Mouse (Mus musculus) CH12.LX (cell line): ENCODE results near the gene Robo2. TPM values are rescaled to one million over a fixed set of nuclear protein-coding genes. Genes with fewer than 3 reads are reported as not detected.

Experiments used
- DNase-seq: peaks from one replicate; pipeline ENCODE4 v3.0.0-alpha.2; 2013; ENCODE audit errors: extremely low read depth
- H3K27ac ChIP-seq: 2 replicates; pipeline ENCODE4 v1.5.1; 2012; ENCODE audit warnings: low read depth, mild to moderate bottlenecking, control low read depth, moderate library complexity; ENCODE audit not compliant: insufficient read depth
- H3K27me3 ChIP-seq: replicated peaks from 2 replicates; pipeline ENCODE3; 2012; ENCODE audit warnings: inconsistent platforms
- H3K36me3 ChIP-seq, 2 experiments: replicated peaks in 1 of 2; 2 replicates each; pipeline versions ENCODE3 to v1.6.1; 2012; ENCODE audit warnings: inconsistent platforms in 1 of 2, low read length in 1 of 2, mild to moderate bottlenecking in 1 of 2, mixed read lengths in 1 of 2, moderate library complexity in 1 of 2; ENCODE audit not compliant: control insufficient read depth in 1 of 2, insufficient read depth in 1 of 2
- H3K4me1 ChIP-seq, 2 experiments: 2 replicates each; pipeline ENCODE4 v1.6.1; 2012; ENCODE audit warnings: inconsistent platforms in 1 of 2, moderate library complexity in 1 of 2; ENCODE audit not compliant: insufficient read depth in 2 of 2, control insufficient read depth in 1 of 2
- H3K4me2 ChIP-seq: 2 replicates; pipeline ENCODE4 v1.6.1; 2012; ENCODE audit warnings: low read depth, mild to moderate bottlenecking, control low read depth; ENCODE audit not compliant: poor library complexity, insufficient read depth, severe bottlenecking
- H3K4me3 ChIP-seq, 3 experiments: fragments of 150-350 bp in 1 of 3; sonication (generic) in 1 of 3; replicated peaks in 1 of 3; 2 replicates each; pipeline versions ENCODE3 to v1.5.1; 2011 to 2012; ENCODE audit warnings: low read depth in 2 of 3, low read length in 2 of 3, mild to moderate bottlenecking in 2 of 3, moderate library complexity in 2 of 3, control low read depth in 1 of 3, improper control_type of control experiment in 1 of 3, inconsistent platforms in 1 of 3, mixed read lengths in 1 of 3; ENCODE audit not compliant: poor library complexity in 1 of 3
- H3K79me2 ChIP-seq: replicated peaks from 2 replicates; pipeline ENCODE4 v1.6.1; 2012; ENCODE audit warnings: mild to moderate bottlenecking, moderate library complexity; ENCODE audit not compliant: control insufficient read depth, poor library complexity, insufficient read depth, severe bottlenecking; ENCODE audit errors: extremely low read depth
- H3K9ac ChIP-seq: 2 replicates; pipeline ENCODE4 v1.6.1; 2012; ENCODE audit warnings: low read depth, mild to moderate bottlenecking, control low read depth, moderate library complexity; ENCODE audit not compliant: insufficient read depth
- H3K9me3 ChIP-seq: replicated peaks from 2 replicates; pipeline ENCODE3; 2012; ENCODE audit warnings: low read length, inconsistent platforms, mixed read lengths
- BHLHE40 ChIP-seq: IDR thresholded peaks from 2 replicates; pipeline ENCODE4 v1.6.1; 2011; ENCODE audit warnings: mild to moderate bottlenecking, low read depth, low read length, improper control_type of control experiment
- CHD2 ChIP-seq: IDR thresholded peaks from 2 replicates; pipeline ENCODE4 v1.6.1; 2011; ENCODE audit warnings: low read length, improper control_type of control experiment
- CTCF ChIP-seq, 2 experiments: IDR thresholded peaks in 1 of 2; conservative IDR thresholded peaks in 1 of 2; 2 replicates each; pipeline ENCODE4 v1.5.1; 2011 to 2012; ENCODE audit warnings: low read depth in 2 of 2, low read length in 2 of 2, improper control_type of control experiment in 1 of 2, inconsistent platforms in 1 of 2, mild to moderate bottlenecking in 1 of 2, moderate library complexity in 1 of 2
- ELF1 ChIP-seq: IDR thresholded peaks from 2 replicates; pipeline ENCODE4 v1.6.1; 2014; ENCODE audit warnings: low read depth, mild to moderate bottlenecking, inconsistent platforms, low read length, improper control_type of control experiment
- EP300 ChIP-seq: IDR thresholded peaks from 2 replicates; pipeline ENCODE4 v1.6.1; 2011; ENCODE audit warnings: low read length, improper control_type of control experiment
- ETS1 ChIP-seq: conservative IDR thresholded peaks from 2 replicates; pipeline ENCODE4 v1.6.1; 2012; ENCODE audit warnings: low read depth, mild to moderate bottlenecking, inconsistent platforms, low read length, improper control_type of control experiment, moderate library complexity
- HCFC1 ChIP-seq: IDR thresholded peaks from 2 replicates; pipeline ENCODE4 v1.6.1; 2012; ENCODE audit warnings: low read depth, mild to moderate bottlenecking, inconsistent platforms, low read length, improper control_type of control experiment
- JUND ChIP-seq: conservative IDR thresholded peaks from 2 replicates; pipeline ENCODE4 v1.6.1; 2011; ENCODE audit warnings: low read depth, low read length, improper control_type of control experiment
- KAT2A ChIP-seq: IDR thresholded peaks from 2 replicates; pipeline ENCODE4 v1.6.1; 2012; ENCODE audit warnings: low read length, improper control_type of control experiment, inconsistent platforms; ENCODE audit not compliant: insufficient replicate concordance
- MAFK ChIP-seq: IDR thresholded peaks from 2 replicates; pipeline ENCODE4 v1.6.1; 2011; ENCODE audit warnings: low read length, improper control_type of control experiment; ENCODE audit not compliant: insufficient replicate concordance
- MYC ChIP-seq: IDR thresholded peaks from 2 replicates; pipeline ENCODE4 v1.6.1; 2011; ENCODE audit warnings: low read depth, mild to moderate bottlenecking, improper control_type of control experiment, low read length
- NELFE ChIP-seq: IDR thresholded peaks from 2 replicates; pipeline ENCODE4 v1.6.1; 2011; ENCODE audit warnings: low read depth, low read length, improper control_type of control experiment
- NRF1 ChIP-seq: IDR thresholded peaks from 2 replicates; pipeline ENCODE4 v1.6.1; 2014; ENCODE audit warnings: low read depth, mild to moderate bottlenecking, inconsistent platforms, low read length, improper control_type of control experiment, moderate library complexity
- PAX5 ChIP-seq: IDR thresholded peaks from 2 replicates; pipeline ENCODE4 v1.6.1; 2012; ENCODE audit warnings: low read length, inconsistent platforms, mixed read lengths
- SIN3A ChIP-seq: IDR thresholded peaks from 2 replicates; pipeline ENCODE4 v1.6.1; 2012; ENCODE audit warnings: low read length, improper control_type of control experiment, inconsistent platforms
- TBP ChIP-seq: conservative IDR thresholded peaks from 2 replicates; pipeline ENCODE4 v1.6.1; 2011; ENCODE audit warnings: low read depth, low read length, improper control_type of control experiment
- TCF12 ChIP-seq: IDR thresholded peaks from 2 replicates; pipeline ENCODE4 v1.6.1; 2014; ENCODE audit warnings: low read depth, mild to moderate bottlenecking, inconsistent platforms, low read length, improper control_type of control experiment
- USF1 ChIP-seq: IDR thresholded peaks from 2 replicates; pipeline ENCODE4 v1.6.1; 2014; ENCODE audit warnings: low read depth, mild to moderate bottlenecking, inconsistent platforms, low read length, improper control_type of control experiment
- USF2 ChIP-seq: conservative IDR thresholded peaks from 2 replicates; pipeline ENCODE4 v1.6.1; 2011; ENCODE audit warnings: low read depth, low read length, improper control_type of control experiment
- ZC3H11A ChIP-seq: IDR thresholded peaks from 2 replicates; pipeline ENCODE4 v1.6.1; 2012; ENCODE audit warnings: low read depth, mild to moderate bottlenecking, inconsistent platforms, low read length, improper control_type of control experiment
- ZKSCAN1 ChIP-seq: IDR thresholded peaks from 2 replicates; pipeline ENCODE4 v1.6.1; 2012; ENCODE audit warnings: low read depth, inconsistent platforms, low read length, improper control_type of control experiment, borderline replicate concordance
- ZMIZ1 ChIP-seq: IDR thresholded peaks from 2 replicates; pipeline ENCODE4 v1.6.1; 2012; ENCODE audit warnings: low read depth, mild to moderate bottlenecking, inconsistent platforms, low read length, improper control_type of control experiment
- dilution Hi-C: fragments of 300-500 bp; cut with MboI; formaldehyde crosslinking; loops from 2 replicates; pipeline ENCODE4 v1.14.3; 2020; ENCODE audit warnings: low sequenced_read_pairs; ENCODE audit not compliant: extremely low pct_unique_long_range_greater_than_20kb, extremely low pct_ligation_motif_present
- in situ Hi-C: fragments of 300-500 bp; cut with MboI; formaldehyde crosslinking; loops from 3 replicates; pipeline ENCODE4 v1.14.3; 2019; ENCODE audit warnings: low sequenced_read_pairs, low pct_ligation_motif_present, low pct_unique_long_range_greater_than_20kb, mixed read lengths
- polyA plus RNA-seq: library from polyadenylated mRNA; unstranded; fragments of >175 nt; gene quantifications from 2 replicates; pipeline ENCODE4 v1.2.1, GENCODE M21; 2012; ENCODE audit warnings: low read depth; ENCODE audit not compliant: insufficient read length
- total RNA-seq, 2 experiments: library from RNA; depleted of rRNA; stranded (reverse); fragments of 300-350 nt in 1 of 2; fragments of >200 nt in 1 of 2; gene quantifications; 2 replicates each; pipeline ENCODE4 v1.2.3; 2012 to 2014

Gene Robo2
- total and polyA plus RNA-seq, 3 experiments, result not detected

DNA sequence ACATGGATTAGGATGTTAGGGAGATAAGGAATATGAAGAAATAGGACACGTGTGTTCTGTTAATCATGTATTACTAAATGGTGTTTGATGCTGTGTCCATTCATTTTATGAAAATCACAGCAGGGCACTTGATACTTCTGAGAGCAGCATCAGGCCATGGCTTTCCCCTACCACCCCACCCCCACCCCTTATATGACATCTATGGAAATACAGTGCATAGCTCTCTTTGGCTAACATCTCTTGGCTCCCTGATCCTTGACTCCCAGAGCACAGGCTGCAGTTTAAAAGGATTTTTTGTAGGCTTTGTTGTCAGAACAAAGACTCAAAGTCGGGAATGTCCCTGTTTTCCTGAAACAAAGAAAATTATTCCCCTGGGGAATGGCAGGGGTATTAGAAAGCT lies 43.6 kb upstream of the Robo2 start:
- DNase-seq, result no peak
- H3K36me3 ChIP-seq, result no peaks in the 10 kb centered on the region
- H3K4me1 ChIP-seq, result no peaks in the 10 kb centered on the region
- TF ChIP-seq ZMIZ1, result no peak
- no peak for TF ChIP-seq KAT2A
- no peak for TF ChIP-seq HCFC1
- TF ChIP-seq MYC, result no peak
- TF ChIP-seq MAFK, result no peak
- no peak for TF ChIP-seq CTCF (conservative IDR thresholded peaks at IDR 0.05 in 1 of 2, IDR thresholded peaks at IDR 0.05 in 1 of 2; ENCODE audit: low read depth in 2 of 2, low read length in 2 of 2)
- TF ChIP-seq NELFE, result no peak
- no peak for TF ChIP-seq TBP
- no peak for TF ChIP-seq ELF1
- TF ChIP-seq SIN3A, result no peak
- no peak for TF ChIP-seq ZKSCAN1
- TF ChIP-seq PAX5, result no peak
- TF ChIP-seq TCF12, result no peak
- no peak for TF ChIP-seq NRF1
- no peak for TF ChIP-seq BHLHE40
- no peak overlapping the region for H3K9ac ChIP-seq
- H3K4me3 ChIP-seq, result no peak overlapping the region
- H3K4me2 ChIP-seq, result no peak overlapping the region
- H3K79me2 ChIP-seq, result no peaks in the 10 kb centered on the region
- dilution Hi-C loops, result no loop called here
- in situ Hi-C loops, result no loop called here
- peaks cover 62% of the 10 kb centered on the region for H3K9me3 ChIP-seq
- no peaks in the 10 kb centered on the region for H3K27me3 ChIP-seq
- no peak overlapping the region for H3K27ac ChIP-seq

DNA sequence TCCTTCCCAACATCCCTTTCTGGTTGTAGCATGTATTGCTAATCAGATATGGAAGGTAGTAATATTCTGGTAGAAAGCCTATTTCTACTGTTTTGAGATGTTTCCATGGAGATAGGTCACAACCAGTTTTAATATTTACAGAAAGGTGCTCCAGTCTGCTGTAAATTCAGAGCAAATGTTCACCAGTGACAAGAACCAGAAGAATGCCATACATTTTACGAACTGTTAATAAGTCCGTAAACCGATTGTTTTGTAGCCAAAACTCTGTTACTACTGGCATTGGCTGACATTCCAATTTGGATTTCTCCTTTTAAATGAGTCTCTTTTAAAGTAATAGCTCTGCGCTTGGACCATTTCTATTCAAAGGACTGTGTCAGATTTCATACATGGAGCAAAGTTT lies 36.4 kb upstream of the Robo2 start:
- no peaks in the 10 kb centered on the region for H3K4me1 ChIP-seq
- H3K27me3 ChIP-seq, result no peaks in the 10 kb centered on the region
- in situ Hi-C loops (no loop called here), dilution Hi-C loops (no loop called here)
- no peak overlapping the region for H3K27ac ChIP-seq
- H3K9ac ChIP-seq, result no peak overlapping the region
- H3K79me2 ChIP-seq, result no peaks in the 10 kb centered on the region
- no peak for TF ChIP-seq USF1
- TF ChIP-seq ETS1, result no peak
- no peak for TF ChIP-seq JUND
- TF ChIP-seq CHD2, result no peak
- TF ChIP-seq SIN3A, result no peak
- no peak for TF ChIP-seq EP300
- TF ChIP-seq ZC3H11A, result no peak
- no peak for TF ChIP-seq USF2
- TF ChIP-seq ZKSCAN1, result no peak
- H3K4me2 ChIP-seq, result no peak overlapping the region
- H3K4me3 ChIP-seq, result no peak overlapping the region
- DNase-seq, result no peak
- H3K9me3 ChIP-seq, result peaks cover 49% of the 10 kb centered on the region
- no peaks in the 10 kb centered on the region for H3K36me3 ChIP-seq
